Mouse (Mus musculus) frontal cortex, postnatal 14 days (tissue): ENCODE measurements around the gene Hist2h2ab.

Experiments used
- DNase-seq, 2 experiments: peaks; one replicate each; pipeline ENCODE4 v3.0.0; 2022; ENCODE audit warnings: low spot score in 2 of 2

The Hist2h2ab gene

DNA sequence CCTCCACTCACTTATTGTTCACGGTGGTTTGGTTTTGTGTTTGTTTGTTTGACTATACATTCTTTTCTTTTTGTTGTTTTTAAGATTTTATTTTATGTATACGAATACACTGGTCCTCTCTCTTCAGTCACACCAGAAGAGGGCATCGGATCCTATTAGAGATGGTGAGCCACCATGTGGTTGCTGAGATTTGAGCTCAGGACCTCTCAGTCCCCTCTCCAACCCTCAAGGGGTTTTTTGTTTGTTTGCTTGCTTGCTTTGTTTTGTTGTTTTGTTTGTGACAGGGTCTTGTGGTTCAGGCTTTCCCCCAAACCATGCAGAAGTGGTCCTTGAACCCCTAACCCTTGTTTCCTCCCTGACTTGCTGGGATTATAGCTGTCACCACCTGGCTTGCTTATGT lies 42.0 kb downstream of the Hist2h2ab start:
- DNase-seq, result no peak

DNA sequence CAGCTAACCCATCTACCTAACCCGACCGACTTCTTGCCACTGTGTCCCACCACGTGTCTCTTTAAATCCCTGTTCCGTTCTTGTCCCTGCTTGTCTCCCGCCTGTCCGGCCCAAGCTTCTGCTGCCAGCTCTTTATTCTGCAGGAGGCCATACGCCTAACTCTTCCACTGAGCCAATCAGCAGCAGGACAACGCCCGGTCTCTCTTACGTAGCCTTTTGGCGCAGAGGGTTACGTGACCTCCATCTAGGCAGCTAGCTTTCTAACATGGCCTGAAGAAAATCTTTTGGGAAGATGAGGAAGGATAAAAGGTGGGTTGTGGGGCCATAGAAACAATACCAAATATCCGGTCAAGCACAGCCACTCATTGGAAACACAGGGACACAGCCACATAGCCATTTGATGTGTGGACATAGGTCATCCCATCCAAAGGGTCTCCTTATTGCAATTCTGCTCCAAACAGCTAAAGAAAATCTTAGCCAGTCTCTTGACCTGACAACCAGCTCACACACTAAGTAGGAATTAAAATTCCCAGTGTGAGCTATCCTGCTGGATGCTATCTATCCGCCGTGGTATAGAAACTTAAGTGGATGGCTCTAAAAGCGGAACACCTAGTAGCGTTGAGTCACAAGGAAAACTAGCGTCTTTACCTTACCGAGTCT lies 42.7 kb downstream of the Hist2h2ab start:
- DNase-seq, result peak; percentile 70 to 80

DNA sequence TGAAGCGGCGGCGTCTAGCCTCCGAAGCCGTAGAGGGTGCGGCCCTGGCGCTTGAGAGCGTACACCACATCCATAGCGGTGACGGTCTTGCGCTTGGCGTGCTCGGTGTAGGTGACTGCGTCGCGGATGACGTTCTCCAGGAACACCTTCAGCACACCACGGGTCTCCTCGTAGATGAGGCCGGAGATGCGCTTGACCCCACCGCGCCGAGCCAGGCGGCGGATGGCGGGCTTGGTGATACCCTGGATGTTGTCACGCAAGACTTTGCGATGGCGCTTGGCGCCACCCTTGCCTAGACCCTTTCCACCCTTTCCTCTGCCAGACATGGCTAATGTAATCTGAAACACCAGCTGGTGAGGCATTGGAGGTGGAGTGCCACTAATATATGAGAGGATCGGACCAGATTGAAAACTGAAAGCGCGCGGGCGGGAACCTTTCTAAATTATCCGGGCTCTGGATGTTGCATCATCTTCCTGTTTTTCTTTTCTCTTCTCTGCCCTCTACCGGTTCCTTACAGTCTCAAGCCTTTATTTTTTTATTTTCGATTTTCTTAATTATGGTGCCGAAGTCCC lies 43.4 kb downstream of the Hist2h2ab start, which contains the start of gene Hist2h4:
Gene Hist2h4 (minus strand): TSS at position 333 of the 572 bp plus-strand sequence.
- DNase-seq, result peak; percentile 96

- DNase-seq, result peak in 1 of 2 experiments; percentile 36
Measured at GRCm38 (mm10) chr3:96263558-96264403, 44.1 kb downstream of the Hist2h2ab start.

GRCm38 (mm10) chr3:96264404-96264949 lies 44.8 kb downstream of the Hist2h2ab start:
- no peak for DNase-seq

- DNase-seq, result no peak
Measured at GRCm38 (mm10) chr3:96266132-96266710, 46.6 kb downstream of the Hist2h2ab start.

DNA sequence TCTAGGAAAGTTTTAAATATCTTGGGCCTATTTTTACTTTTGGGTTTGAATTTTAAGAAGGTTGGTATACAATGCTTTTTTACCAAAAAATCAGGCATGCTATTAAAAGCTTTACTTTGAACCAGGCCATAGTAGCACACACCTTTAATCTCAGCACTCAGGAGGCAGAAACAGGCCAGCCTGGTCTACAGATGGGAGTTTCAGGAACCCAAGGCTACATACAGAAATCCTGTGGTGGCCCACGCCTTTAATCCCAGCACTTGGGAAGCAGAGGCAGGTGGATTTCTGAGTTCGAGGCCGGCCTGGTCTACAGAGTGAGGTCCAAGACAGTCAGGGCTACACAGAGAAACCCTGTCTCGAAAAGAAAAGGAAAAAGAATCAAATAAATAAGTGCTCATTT lies 47.9 kb downstream of the Hist2h2ab start:
- no peak for DNase-seq

- peak; percentile 74 for DNase-seq
Measured at GRCm38 (mm10) chr3:96268051-96268775, 48.5 kb downstream of the Hist2h2ab start, which contains the start of gene Hist2h3b. Hist2h3b (plus strand) TSS chr3:96268654.

DNA sequence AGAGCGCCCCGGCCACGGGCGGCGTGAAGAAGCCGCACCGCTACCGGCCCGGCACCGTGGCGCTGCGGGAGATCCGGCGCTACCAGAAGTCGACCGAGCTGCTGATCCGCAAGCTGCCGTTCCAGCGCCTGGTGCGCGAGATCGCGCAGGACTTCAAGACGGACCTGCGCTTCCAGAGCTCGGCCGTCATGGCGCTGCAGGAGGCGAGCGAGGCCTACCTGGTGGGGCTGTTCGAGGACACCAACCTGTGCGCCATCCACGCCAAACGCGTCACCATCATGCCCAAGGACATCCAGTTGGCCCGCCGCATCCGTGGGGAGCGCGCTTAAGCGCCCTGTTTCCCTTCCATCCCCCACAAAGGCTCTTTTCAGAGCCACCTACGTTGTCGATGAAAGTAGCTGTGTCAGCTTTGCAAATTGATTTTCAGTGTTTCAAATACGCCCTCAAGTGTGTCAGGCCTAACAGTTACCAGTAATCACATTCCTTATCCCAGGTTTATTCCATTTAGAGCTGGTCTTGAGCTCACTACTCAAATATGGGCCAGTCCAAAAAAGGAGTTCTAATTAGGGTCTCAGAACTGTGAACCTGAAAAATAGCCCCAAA lies 49.2 kb downstream of the Hist2h2ab start:
- peak in 1 of 2 experiments; percentile 34 for DNase-seq
